Mouse (Mus musculus) liver, embryonic 16.5 days (tissue): ENCODE measurements around the gene Oxct2a. TPM values are rescaled to one million over a fixed set of nuclear protein-coding genes. Genes with fewer than 3 reads are reported as not detected.
A peak's percentile ranks its signal among the peaks of the same experiment; 100 is the strongest.
"Not testable (repeated sequence)": the region's sequence is repeated elsewhere in the genome, so short reads cannot be mapped to it uniquely, and the experiment has no call there.

Experiments used
- ATAC-seq: fragments of 200-750 bp; cut with Nextera tagmentation; 2 replicates; pipeline ENCODE4 v1.8.0; 2017; ENCODE audit warnings: low read depth, mild to moderate bottlenecking, moderate number of reproducible peaks, moderate library complexity
- H3K27ac ChIP-seq: fragments of 300-500 bp; sonication (generic); 2 replicates; pipeline ENCODE4 v1.5.1; 2014; ENCODE audit warnings: mild to moderate bottlenecking, low read length
- H3K27me3 ChIP-seq: fragments of 300-500 bp; sonication (generic); 2 replicates; pipeline ENCODE4 v1.6.1; 2014; ENCODE audit warnings: low read depth, low read length, mixed read lengths; ENCODE audit not compliant: control insufficient read depth, insufficient read depth
- H3K36me3 ChIP-seq: fragments of 300-500 bp; sonication (generic); 2 replicates; pipeline ENCODE4 v1.6.1; 2014; ENCODE audit warnings: mild to moderate bottlenecking; ENCODE audit not compliant: control insufficient read depth, insufficient read depth
- H3K4me1 ChIP-seq: fragments of 300-500 bp; sonication (generic); 2 replicates; pipeline ENCODE4 v1.6.1; 2014; ENCODE audit warnings: low read depth, low read length, mixed read lengths; ENCODE audit not compliant: control insufficient read depth
- H3K4me2 ChIP-seq: fragments of 300-500 bp; sonication (generic); 2 replicates; pipeline ENCODE4 v1.6.1; 2014; ENCODE audit warnings: low read depth, low read length, mixed read lengths
- H3K4me3 ChIP-seq: fragments of 300-500 bp; sonication (generic); 2 replicates; pipeline ENCODE4 v1.5.1; 2014; ENCODE audit warnings: low read depth, mild to moderate bottlenecking, low read length
- H3K9ac ChIP-seq: fragments of 300-500 bp; sonication (generic); 2 replicates; pipeline ENCODE4 v1.6.1; 2014; ENCODE audit warnings: low read depth, low read length
- H3K9me3 ChIP-seq: fragments of 300-500 bp; sonication (generic); replicated peaks from 2 replicates; pipeline ENCODE4 v1.6.1; 2016; ENCODE audit warnings: low read length; ENCODE audit not compliant: control insufficient read depth
- WGBS: fragments of 180-500 bp; shearing (Covaris S2); extraction: QIAGEN DNeasy Blood & Tissue Kit; methylation state at CpG from one replicate; pipeline ENCODE4 v1.1.7; 2014; ENCODE audit not compliant: insufficient replicate concordance; 5-methylcytosine and 5-hydroxymethylcytosine counted together
- polyA plus RNA-seq: library from polyadenylated mRNA; unstranded; fragments of >200 nt; fragmentation: Nextera tagmentation; extraction: Ambion mirVana; gene quantifications from 2 replicates; pipeline ENCODE4 v1.2.1, GENCODE M21; 2015

The Oxct2a gene
- polyA plus RNA-seq, 1 experiment from 2014 or later: not detected

DNA sequence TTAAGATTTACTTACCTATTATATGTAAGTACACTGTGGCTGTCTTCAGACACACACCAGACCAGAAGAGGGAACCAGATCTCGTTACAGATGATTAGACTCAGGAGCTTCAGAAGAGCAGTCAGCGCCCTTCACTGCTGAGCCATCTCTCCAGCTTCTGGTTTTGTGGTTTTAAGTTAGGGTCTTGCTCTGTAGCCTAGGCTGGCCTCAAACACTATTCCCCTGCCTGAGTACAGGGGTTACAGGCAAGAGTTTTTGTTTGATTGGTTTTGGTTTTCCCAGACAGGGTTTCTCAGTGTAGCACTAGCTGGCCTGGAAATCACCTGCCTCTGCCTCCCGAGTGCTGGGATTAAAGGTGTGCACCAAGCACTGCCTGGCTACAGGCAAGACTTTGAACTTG, 31.0 kb downstream of the Oxct2a start:
- 74% methylated on average over 3 of the region's 3 CpGs for WGBS
- Histone ChIP-seq H3K9ac (no peak overlapping the region), H3K4me2 (no peak overlapping the region), H3K27ac (no peak overlapping the region), H3K9me3 (no peaks in the 10 kb centered on the region), H3K36me3 (peaks cover 99% of the 10 kb centered on the region), H3K4me1 (peaks cover 13% of the 10 kb centered on the region), H3K27me3 (no peaks in the 10 kb centered on the region), H3K4me3 (no peak overlapping the region)
- no peak for ATAC-seq

- peaks cover 80% of the 10 kb centered on the region for H3K36me3 ChIP-seq
- no peaks in the 10 kb centered on the region for H3K27me3 ChIP-seq
- H3K27ac ChIP-seq: no peak overlapping the region
- 91% methylated on average over 12 of the region's 12 CpGs for WGBS
- H3K4me2 ChIP-seq: no peak overlapping the region
- no peaks in the 10 kb centered on the region for H3K9me3 ChIP-seq
- H3K4me1 ChIP-seq: peaks cover 17% of the 10 kb centered on the region
- H3K9ac ChIP-seq: no peak overlapping the region
- no peak overlapping the region for H3K4me3 ChIP-seq
- no peak for ATAC-seq
These were observed 34.4 kb downstream of the Oxct2a start for GRCm38 (mm10) chr4:123289038-123289437.

GRCm38 (mm10) chr4:123286790-123287189, 36.6 kb downstream of the Oxct2a start:
- Histone ChIP-seq H3K9ac (peak overlapping the region; percentile 81), H3K4me3 (peak overlapping the region; percentile 79)
- WGBS: 27% methylated on average over 2 of the region's 2 CpGs

GRCm38 (mm10) chr4:123284731-123285624, 38.5 kb downstream of the Oxct2a start:
- peaks cover 29% of the 10 kb centered on the region for H3K4me1 ChIP-seq
- peak overlapping the region; percentile 79 for H3K4me3 ChIP-seq
- H3K27me3 ChIP-seq: no peaks in the 10 kb centered on the region
- ATAC-seq: peak; percentile 33
- H3K36me3 ChIP-seq: peaks cover 42% of the 10 kb centered on the region
- H3K4me2 ChIP-seq: peak overlapping the region; percentile 65
- H3K9me3 ChIP-seq: no peaks in the 10 kb centered on the region
- WGBS: 38% methylated on average over 6 of the region's 6 CpGs
- H3K27ac ChIP-seq: peak overlapping the region; percentile 92
- peak overlapping the region; percentile 81 for H3K9ac ChIP-seq

More at GRCm38 (mm10) chr4:123286790-123287189, 36.6 kb downstream of the Oxct2a start:
- Histone ChIP-seq H3K9me3 (no peaks in the 10 kb centered on the region), H3K27ac (peak overlapping the region; percentile 92), H3K4me2 (peak overlapping the region; percentile 65), H3K36me3 (peaks cover 60% of the 10 kb centered on the region), H3K27me3 (no peaks in the 10 kb centered on the region), H3K4me1 (peaks cover 22% of the 10 kb centered on the region)
- ATAC-seq: peak; percentile 80

DNA sequence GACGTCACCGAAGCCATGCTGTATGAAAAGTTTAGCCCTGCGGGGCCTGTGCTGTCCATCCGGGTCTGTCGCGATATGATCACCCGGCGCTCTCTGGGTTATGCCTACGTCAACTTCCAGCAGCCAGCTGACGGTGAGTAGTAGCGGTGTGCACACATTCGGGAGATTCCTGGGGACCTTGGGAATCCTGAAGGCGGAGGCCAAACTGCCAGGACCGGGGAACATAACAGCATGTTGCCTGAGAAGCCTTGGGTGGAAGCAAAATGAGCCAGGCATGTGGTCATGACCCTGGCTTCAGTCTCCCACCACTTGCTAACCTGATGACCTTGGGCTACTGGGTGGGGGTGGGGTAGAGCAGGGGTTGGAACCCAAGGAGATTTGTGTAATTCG, 39.8 kb downstream of the Oxct2a start:
- ATAC-seq, H3K9me3 ChIP-seq, H3K27me3 ChIP-seq: not testable (repeated sequence)
- WGBS: 0% methylated on average over 11 of the region's 15 CpGs
- H3K36me3 ChIP-seq: peaks cover 28% of the 10 kb centered on the region
- peaks cover 32% of the 10 kb centered on the region for H3K4me1 ChIP-seq
- H3K4me2 ChIP-seq: peak overlapping the region; percentile 65
- peak overlapping the region; percentile 79 for H3K4me3 ChIP-seq
- peak overlapping the region; percentile 92 for H3K27ac ChIP-seq
- peak overlapping the region; percentile 81 for H3K9ac ChIP-seq

DNA sequence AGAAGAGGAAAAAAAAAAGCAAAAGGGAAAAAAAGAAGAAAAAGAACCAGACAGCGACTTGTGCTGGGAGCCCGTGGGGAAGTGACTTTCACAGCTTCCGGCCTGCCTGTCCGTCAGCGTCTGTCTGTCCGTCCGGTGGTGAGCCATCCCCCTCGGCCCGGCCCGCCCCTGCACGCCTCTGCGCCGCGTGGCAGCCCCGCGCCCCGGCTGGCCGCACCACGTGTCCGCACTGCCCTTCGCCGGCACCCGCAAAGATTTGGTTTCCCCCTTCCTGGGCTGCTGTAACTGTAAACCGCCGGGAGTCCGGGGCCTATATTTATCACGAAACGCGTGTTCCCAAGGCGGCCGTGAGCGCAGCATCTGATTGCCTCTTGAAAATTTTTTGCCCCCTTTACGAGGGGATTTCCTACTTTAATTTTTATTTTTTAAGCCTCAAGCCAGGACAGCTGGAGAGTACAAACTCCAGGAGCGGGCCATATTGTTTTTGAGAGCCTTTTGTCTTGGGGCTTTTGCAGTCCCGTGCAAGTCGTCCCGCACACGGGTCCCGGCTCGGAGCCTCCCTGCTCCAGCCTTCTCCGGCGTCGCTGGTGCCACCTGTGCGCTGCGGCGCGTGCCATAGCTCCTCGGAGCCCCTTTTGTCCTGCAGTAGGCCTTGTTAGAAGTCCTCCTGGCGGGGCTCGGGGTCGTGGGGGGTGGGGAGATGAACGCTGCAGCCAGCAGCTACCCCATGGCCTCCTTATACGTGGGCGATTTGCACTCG, 40.3 kb downstream of the Oxct2a start:
- Histone ChIP-seq H3K4me2 (peak overlapping the region; percentile 65), H3K4me3 (peak overlapping the region; percentile 79), H3K36me3 (peaks cover 23% of the 10 kb centered on the region), H3K4me1 (peaks cover 26% of the 10 kb centered on the region), H3K27ac (peak overlapping the region; percentile 92), H3K9ac (peak overlapping the region; percentile 81)
- under 1% methylated on average over 36 of the region's 55 CpGs for WGBS
- peak; percentile 31 for ATAC-seq
- H3K9me3 ChIP-seq, H3K27me3 ChIP-seq: not testable (repeated sequence)

- peaks cover 22% of the 10 kb centered on the region for H3K4me1 ChIP-seq
- H3K36me3 ChIP-seq: peaks cover 18% of the 10 kb centered on the region
- ATAC-seq: peak; percentile 87
- peak overlapping the region; percentile 81 for H3K9ac ChIP-seq
- WGBS: 0% methylated on average over 25 of the region's 25 CpGs
- H3K27ac ChIP-seq: peak overlapping the region; percentile 92
- peak overlapping the region; percentile 79 for H3K4me3 ChIP-seq
- peak overlapping the region; percentile 34 for H3K4me2 ChIP-seq
- no peaks in the 10 kb centered on the region for H3K9me3 ChIP-seq
- H3K27me3 ChIP-seq: no peaks in the 10 kb centered on the region
These were observed 40.9 kb downstream of the Oxct2a start for GRCm38 (mm10) chr4:123282500-123282899.

DNA sequence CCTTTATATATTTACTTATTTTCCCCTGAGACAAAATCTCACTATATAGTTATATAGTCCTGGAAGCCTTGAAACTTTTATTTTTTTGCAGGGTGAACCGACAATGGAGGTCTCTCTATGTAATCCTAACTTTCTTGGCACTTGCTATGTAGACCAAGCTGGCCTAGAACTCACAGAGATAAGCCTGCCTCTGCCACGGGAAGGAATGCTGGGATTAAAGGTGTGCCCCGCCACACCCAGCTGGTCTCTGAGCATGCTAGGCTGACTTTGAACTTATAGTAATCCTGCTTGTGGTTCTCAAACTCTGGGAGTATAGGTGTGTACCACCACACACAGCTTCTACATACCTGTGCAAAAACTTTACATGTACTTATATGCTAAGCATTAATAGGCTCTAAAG, 43.3 kb downstream of the Oxct2a start:
- Histone ChIP-seq H3K4me3 (no peak overlapping the region), H3K36me3 (peaks cover 5% of the 10 kb centered on the region), H3K27me3 (no peaks in the 10 kb centered on the region), H3K4me1 (peaks cover 17% of the 10 kb centered on the region), H3K4me2 (no peak overlapping the region), H3K27ac (no peak overlapping the region), H3K9ac (no peak overlapping the region), H3K9me3 (no peaks in the 10 kb centered on the region)
- no peak for ATAC-seq
- 41% methylated on average over 3 of the region's 3 CpGs for WGBS
